Mouse (Mus musculus): ENCODE measurements at regions not wholly inside any gene's neighbourhood (a gene's known extent, or its start where the extent isn't known, plus 50 kb on each side); places are given as distances from the start of the nearest gene placed in this dataset.

DNA sequence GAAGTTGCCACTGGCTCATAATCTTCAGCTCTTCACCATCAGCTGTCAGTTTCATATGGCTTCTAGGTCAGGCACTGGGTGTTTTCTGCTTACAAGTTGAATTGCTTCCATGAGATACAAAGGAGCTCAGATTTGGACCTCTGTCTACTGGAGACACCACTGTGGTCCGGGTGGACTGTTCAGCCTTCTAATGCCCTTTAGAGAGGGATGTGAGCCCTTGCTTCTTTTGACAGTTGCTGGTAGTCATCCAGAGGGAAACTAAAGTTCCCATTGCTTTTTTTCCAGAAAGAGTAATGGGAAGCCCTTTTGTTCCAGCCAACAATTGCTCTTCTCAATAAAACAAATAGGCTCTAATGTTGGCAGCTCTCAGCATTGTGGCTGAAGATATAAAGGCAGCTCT, 103.7 kb upstream of the Tab2 start:
- no peak overlapping the region for H3K27ac ChIP-seq (ENCODE audit: low read depth)
- no peaks in the 10 kb centered on the region for H3K27me3 ChIP-seq (ENCODE audit: insufficient read depth, low read length)
- no peak overlapping the region for H3K4me2 ChIP-seq
- WGBS, result 66% methylated on average over 1 of the region's 1 CpGs
- no peaks in the 10 kb centered on the region for H3K4me1 ChIP-seq (ENCODE audit: insufficient read depth)
- H3K9ac ChIP-seq, result no peak overlapping the region
- no peaks in the 10 kb centered on the region for H3K36me3 ChIP-seq (ENCODE audit: insufficient read depth)
- no peak for TF ChIP-seq CTCF (IDR thresholded peaks at IDR 0.05; ENCODE audit: low read depth)
- DNase-seq (peak; percentile 31), ATAC-seq (ENCODE audit: insufficient read depth) (peak; percentile 52; the same call in 1 of the 2 replicates)
- H3K9me3 ChIP-seq (ENCODE audit: low read depth, low read length), result no peaks in the 10 kb centered on the region
- no peak overlapping the region for H3K4me3 ChIP-seq (ENCODE audit: low read depth, low read length)

DNA sequence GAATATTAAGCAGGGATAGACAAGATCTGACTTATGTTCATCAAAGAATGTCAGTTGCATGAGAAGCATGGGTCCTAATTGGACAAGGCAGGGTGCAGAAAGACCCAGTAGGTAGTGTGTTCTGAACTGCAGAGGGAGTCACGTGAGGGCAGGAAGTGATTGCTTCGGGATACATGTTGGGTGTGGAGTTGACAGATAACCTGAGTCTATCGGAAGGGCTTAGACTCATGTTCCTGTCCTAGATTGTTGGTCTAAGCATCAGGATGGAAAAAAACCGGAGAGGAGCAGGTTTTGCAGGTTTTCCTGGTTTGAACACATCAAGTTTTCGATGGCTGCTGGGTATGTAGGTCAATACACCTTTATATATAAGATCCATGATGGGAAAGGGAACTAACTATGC, 101.8 kb upstream of the Tab2 start:
- TF ChIP-seq CTCF (IDR thresholded peaks at IDR 0.05; ENCODE audit: low read depth), result no peak
- no peaks in the 10 kb centered on the region for H3K27me3 ChIP-seq (ENCODE audit: insufficient read depth, low read length)
- H3K4me3 ChIP-seq (ENCODE audit: low read depth, low read length), result no peak overlapping the region
- no peaks in the 10 kb centered on the region for H3K4me1 ChIP-seq (ENCODE audit: insufficient read depth)
- no peak overlapping the region for H3K4me2 ChIP-seq
- no peaks in the 10 kb centered on the region for H3K36me3 ChIP-seq (ENCODE audit: insufficient read depth)
- WGBS, result 73% methylated on average over 5 of the region's 5 CpGs
- H3K9ac ChIP-seq, result no peak overlapping the region
- H3K9me3 ChIP-seq (ENCODE audit: low read depth, low read length), result no peaks in the 10 kb centered on the region
- ATAC-seq (ENCODE audit: insufficient read depth) (no peak), DNase-seq (no peak)
- no peak overlapping the region for H3K27ac ChIP-seq (ENCODE audit: low read depth)

GRCm38 (mm10) chr10:8055293-8055692, 99.3 kb upstream of the Tab2 start:
- no peak overlapping the region for H3K9ac ChIP-seq
- H3K9me3 ChIP-seq (ENCODE audit: low read depth, low read length), result no peaks in the 10 kb centered on the region
- no peak overlapping the region for H3K4me2 ChIP-seq
- 70% methylated on average over 6 of the region's 6 CpGs for WGBS
- H3K4me3 ChIP-seq (ENCODE audit: low read depth, low read length), result no peak overlapping the region
- H3K27me3 ChIP-seq (ENCODE audit: insufficient read depth, low read length), result no peaks in the 10 kb centered on the region
- no peak for ATAC-seq (ENCODE audit: insufficient read depth)
- no peak for TF ChIP-seq CTCF (IDR thresholded peaks at IDR 0.05; ENCODE audit: low read depth)
- DNase-seq, result no peak
- H3K27ac ChIP-seq (ENCODE audit: low read depth), result no peak overlapping the region
- H3K36me3 ChIP-seq (ENCODE audit: insufficient read depth), result no peaks in the 10 kb centered on the region
- no peaks in the 10 kb centered on the region for H3K4me1 ChIP-seq (ENCODE audit: insufficient read depth)

GRCm38 (mm10) chr10:8043416-8044163, 87.6 kb upstream of the Tab2 start:
- Histone ChIP-seq H3K9ac (no peak overlapping the region), H3K27me3 (ENCODE audit: insufficient read depth, low read length) (no peaks in the 10 kb centered on the region), H3K27ac (ENCODE audit: low read depth) (no peak overlapping the region), H3K9me3 (ENCODE audit: low read depth, low read length) (no peaks in the 10 kb centered on the region), H3K36me3 (ENCODE audit: insufficient read depth) (no peaks in the 10 kb centered on the region), H3K4me3 (ENCODE audit: low read depth, low read length) (no peak overlapping the region), H3K4me2 (no peak overlapping the region), H3K4me1 (ENCODE audit: insufficient read depth) (no peaks in the 10 kb centered on the region)
- ATAC-seq (ENCODE audit: insufficient read depth) (no peak), DNase-seq (no peak)
- TF ChIP-seq CTCF (IDR thresholded peaks at IDR 0.05; ENCODE audit: low read depth), result no peak
- 84% methylated on average over 3 of the region's 3 CpGs for WGBS

DNA sequence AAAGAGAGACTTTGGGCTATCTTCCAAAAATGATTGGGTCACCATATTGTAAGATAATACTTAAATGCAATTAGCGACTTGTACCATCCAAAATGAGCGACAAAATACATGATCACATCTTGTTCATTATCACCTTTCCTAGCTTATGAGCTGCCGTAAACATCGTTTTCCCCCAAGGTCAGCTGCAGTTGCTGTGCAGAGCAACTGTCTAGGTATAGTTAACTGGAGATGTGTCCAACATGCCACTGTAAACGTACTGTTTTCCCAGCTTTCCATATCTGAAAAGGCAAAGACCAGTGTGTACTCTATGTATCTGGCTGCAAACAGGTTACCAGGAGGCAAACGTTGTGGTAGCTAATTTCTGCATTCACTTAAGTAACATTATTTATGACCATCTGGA, 86.3 kb upstream of the Tab2 start:
- 85% methylated on average over 6 of the region's 6 CpGs for WGBS
- Histone ChIP-seq H3K9me3 (ENCODE audit: low read depth, low read length) (no peaks in the 10 kb centered on the region), H3K36me3 (ENCODE audit: insufficient read depth) (no peaks in the 10 kb centered on the region), H3K27ac (ENCODE audit: low read depth) (no peak overlapping the region), H3K9ac (no peak overlapping the region), H3K4me2 (no peak overlapping the region), H3K4me3 (ENCODE audit: low read depth, low read length) (no peak overlapping the region), H3K4me1 (ENCODE audit: insufficient read depth) (peaks cover 4% of the 10 kb centered on the region; the same call in 1 of the 2 replicates), H3K27me3 (ENCODE audit: insufficient read depth, low read length) (no peaks in the 10 kb centered on the region)
- ATAC-seq (ENCODE audit: insufficient read depth), result no peak
- no peak for DNase-seq
- no peak for TF ChIP-seq CTCF (IDR thresholded peaks at IDR 0.05; ENCODE audit: low read depth)

- ATAC-seq (ENCODE audit: insufficient read depth), result no peak
- Histone ChIP-seq H3K4me3 (ENCODE audit: low read depth, low read length) (no peak overlapping the region), H3K36me3 (ENCODE audit: insufficient read depth) (no peaks in the 10 kb centered on the region), H3K9ac (no peak overlapping the region), H3K27ac (ENCODE audit: low read depth) (no peak overlapping the region), H3K4me2 (no peak overlapping the region), H3K9me3 (ENCODE audit: low read depth, low read length) (no peaks in the 10 kb centered on the region), H3K27me3 (ENCODE audit: insufficient read depth, low read length) (no peaks in the 10 kb centered on the region), H3K4me1 (ENCODE audit: insufficient read depth) (peaks cover 4% of the 10 kb centered on the region; the same call in 1 of the 2 replicates)
- WGBS, result 61% methylated on average over 8 of the region's 8 CpGs
- DNase-seq, result no peak
- TF ChIP-seq CTCF (IDR thresholded peaks at IDR 0.05; ENCODE audit: low read depth), result no peak
Observed at GRCm38 (mm10) chr10:8041790-8042189, 85.8 kb upstream of the Tab2 start.

DNA sequence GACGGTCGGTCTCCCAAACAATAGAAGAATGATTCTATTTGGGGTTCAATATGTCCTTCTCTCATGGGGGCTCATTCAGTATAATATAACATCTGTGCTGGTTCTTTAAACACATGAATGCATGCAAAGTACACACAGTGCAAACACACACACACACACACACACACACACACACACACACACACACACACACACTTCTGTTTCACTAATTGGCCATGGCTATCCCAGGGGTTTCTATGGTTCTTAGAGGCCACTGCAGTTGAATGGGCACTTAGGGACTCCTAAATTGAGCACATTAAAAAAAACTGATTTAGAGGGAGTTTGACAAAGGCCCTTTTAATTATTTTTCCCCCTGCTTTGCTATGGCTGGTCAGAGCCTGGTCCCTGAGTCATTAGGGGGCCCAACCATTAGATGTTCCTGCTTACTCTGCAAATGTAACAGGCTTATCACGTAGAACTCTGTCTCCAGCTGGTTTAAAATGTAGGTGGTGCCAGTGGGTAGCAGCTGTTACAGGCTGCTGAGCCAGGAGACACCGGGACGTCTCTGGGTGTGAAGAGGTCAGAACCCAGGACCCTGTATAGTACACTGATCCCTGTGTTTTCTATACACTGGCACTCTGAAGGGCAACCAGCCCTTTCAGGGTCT, 82.1 kb upstream of the Tab2 start:
- H3K36me3 ChIP-seq (ENCODE audit: insufficient read depth), result no peaks in the 10 kb centered on the region
- H3K9me3 ChIP-seq (ENCODE audit: low read depth, low read length), result no peaks in the 10 kb centered on the region
- H3K27ac ChIP-seq (ENCODE audit: low read depth), result no peak overlapping the region
- no peak overlapping the region; the same call in 1 of the 2 replicates for H3K9ac ChIP-seq
- DNase-seq (peak; percentile 19), ATAC-seq (ENCODE audit: insufficient read depth) (peak; percentile 21; the same call in 1 of the 2 replicates)
- peaks cover 4% of the 10 kb centered on the region; the same call in 1 of the 2 replicates for H3K4me1 ChIP-seq (ENCODE audit: insufficient read depth)
- H3K4me3 ChIP-seq (ENCODE audit: low read depth, low read length), result no peak overlapping the region
- WGBS, result 30% methylated on average over 5 of the region's 5 CpGs
- H3K27me3 ChIP-seq (ENCODE audit: insufficient read depth, low read length), result no peaks in the 10 kb centered on the region
- no peak overlapping the region for H3K4me2 ChIP-seq
- no peak for TF ChIP-seq CTCF (IDR thresholded peaks at IDR 0.05; ENCODE audit: low read depth)

Measured in lung, embryonic 14.5 days (tissue).